Mouse (Mus musculus): ENCODE data around the gene Rnf215. TPM values are rescaled to one million over a fixed set of nuclear protein-coding genes. Genes with fewer than 3 reads are reported as not detected.
A peak's percentile ranks its signal among the peaks of the same experiment; 100 is the strongest.

Gene Rnf215
- 43.9 and 45.9 TPM in 2 replicates for polyA plus RNA-seq (2015; fragmentation: Nextera tagmentation; extraction: Ambion mirVana)

GRCm38 (mm10) chr11:4134986-4135935 is at the start of gene Rnf215:
Rnf215 (plus strand) TSS chr11:4135202.
- Histone ChIP-seq H3K9ac (replicated peaks) (peak within 1 kb of the TSS; percentile 95), H3K4me2 (replicated peaks) (peak within 1 kb of the TSS; percentile 88), H3K4me3 (replicated peaks) (peak within 1 kb of the TSS; percentile 86), H3K36me3 (peaks cover 33% of the 10 kb centered on the region), H3K27ac (peak within 1 kb of the TSS; percentile 91), H3K4me1 (replicated peaks) (peaks cover 31% of the 10 kb centered on the region), H3K27me3 (no peaks in the 10 kb centered on the region), H3K9me3 (no peaks in the 10 kb centered on the region)
- ATAC-seq: peak; percentile 92
- 1% methylated on average over 56 of the region's 66 CpGs for WGBS

GRCm38 (mm10) chr11:4086246-4086645 is 48.8 kb upstream of the Rnf215 start:
- Histone ChIP-seq H3K36me3 (peaks cover 7% of the 10 kb centered on the region), H3K9ac (replicated peaks) (no peak overlapping the region), H3K4me3 (replicated peaks) (no peak overlapping the region), H3K27me3 (peaks cover 2% of the 10 kb centered on the region; the same call in 1 of the 2 replicates), H3K4me1 (replicated peaks) (peaks cover 8% of the 10 kb centered on the region; the same call in 1 of the 2 replicates), H3K9me3 (peaks cover 3% of the 10 kb centered on the region; the same call in 1 of the 2 replicates), H3K4me2 (replicated peaks) (no peak overlapping the region), H3K27ac (no peak overlapping the region)
- 58% methylated on average over 1 of the region's 1 CpGs for WGBS
- no peak for ATAC-seq

DNA sequence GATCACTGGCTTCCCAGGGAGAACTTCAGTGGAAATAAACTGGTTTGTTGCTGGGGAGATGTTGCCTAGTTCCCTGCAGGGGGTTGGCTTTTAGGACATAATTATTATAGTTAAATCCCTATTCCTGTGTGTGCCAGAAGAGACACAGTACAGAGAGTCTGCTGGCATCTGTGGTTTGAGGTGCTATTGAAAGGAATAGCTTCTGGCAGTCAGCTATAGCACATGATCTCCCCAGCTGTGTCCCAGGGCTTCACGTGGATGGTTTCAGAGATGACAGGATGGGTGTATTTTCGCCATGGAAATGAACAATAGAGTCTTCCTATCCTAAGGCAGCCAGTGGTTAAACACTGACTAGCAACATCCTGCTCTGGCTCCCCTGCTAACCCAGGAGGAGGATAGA is 47.7 kb upstream of the Rnf215 start:
- peaks cover 8% of the 10 kb centered on the region; the same call in 1 of the 2 replicates for H3K4me1 ChIP-seq (replicated peaks)
- H3K27ac ChIP-seq: no peak overlapping the region
- no peak overlapping the region for H3K4me3 ChIP-seq (replicated peaks)
- peaks cover 3% of the 10 kb centered on the region; the same call in 1 of the 2 replicates for H3K9me3 ChIP-seq
- no peak for ATAC-seq
- no peak overlapping the region for H3K4me2 ChIP-seq (replicated peaks)
- no peak overlapping the region for H3K9ac ChIP-seq (replicated peaks)
- H3K27me3 ChIP-seq: peaks cover 2% of the 10 kb centered on the region; the same call in 1 of the 2 replicates
- peaks cover 16% of the 10 kb centered on the region for H3K36me3 ChIP-seq
- WGBS: 64% methylated on average over 2 of the region's 2 CpGs

GRCm38 (mm10) chr11:4093459-4094377 is 41.3 kb upstream of the Rnf215 start:
- H3K36me3 ChIP-seq: peaks cover 16% of the 10 kb centered on the region
- H3K4me1 ChIP-seq (replicated peaks): peaks cover 23% of the 10 kb centered on the region
- no peaks in the 10 kb centered on the region for H3K27me3 ChIP-seq
- 0 out of 2 replicates have a peak overlapping the region, but pooled peaks have one; percentile 10 for H3K9ac ChIP-seq (replicated peaks)
- H3K4me2 ChIP-seq (replicated peaks): peak overlapping the region; percentile 83
- WGBS: 86% methylated on average over 18 of the region's 18 CpGs
- peak overlapping the region; percentile 50; the same call in 1 of the 2 replicates for H3K4me3 ChIP-seq (replicated peaks)
- peaks cover 3% of the 10 kb centered on the region; the same call in 1 of the 2 replicates for H3K9me3 ChIP-seq
- no peak for ATAC-seq
- H3K27ac ChIP-seq: no peak overlapping the region

DNA sequence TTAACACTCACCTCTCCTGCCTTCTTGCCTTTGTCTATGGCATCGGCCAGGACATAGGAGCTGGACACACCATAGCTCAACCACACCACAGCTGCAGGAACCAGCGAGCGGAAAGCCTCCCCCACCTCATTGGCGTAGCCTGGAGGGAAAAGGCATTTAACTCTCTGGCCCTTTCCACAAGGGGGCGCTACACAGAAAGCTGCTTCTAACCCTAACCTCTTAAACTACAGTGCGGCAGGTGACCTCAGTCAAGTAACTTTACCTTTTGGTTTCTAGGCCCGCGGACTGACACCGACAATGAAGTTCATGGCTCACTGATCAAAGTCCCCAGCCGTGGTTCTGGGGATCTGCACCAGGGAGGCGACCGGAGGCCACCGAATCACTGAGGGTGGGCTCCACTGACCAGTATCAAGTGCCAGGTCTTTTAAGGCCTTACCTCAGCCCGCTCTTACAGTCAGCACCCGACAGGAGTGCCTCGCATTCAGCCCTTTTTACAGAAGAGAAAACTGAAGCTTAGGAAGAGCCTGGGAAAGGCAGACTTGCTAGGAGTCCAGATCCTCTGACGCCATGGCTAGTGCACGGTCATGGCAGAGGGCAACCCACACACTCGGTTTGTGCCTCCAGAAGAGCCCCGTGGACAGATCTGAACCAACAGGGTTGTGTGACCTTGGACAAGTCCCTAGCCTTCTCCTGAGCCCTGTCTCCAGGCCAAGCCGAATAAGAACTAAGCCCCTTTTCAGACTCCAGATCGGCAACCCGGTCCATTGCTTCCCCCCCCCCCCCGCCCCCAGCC is 40.4 kb upstream of the Rnf215 start:
- ATAC-seq: no peak
- Histone ChIP-seq H3K4me3 (replicated peaks) (peak overlapping the region; percentile 50), H3K9me3 (peaks cover 3% of the 10 kb centered on the region; the same call in 1 of the 2 replicates), H3K36me3 (peaks cover 16% of the 10 kb centered on the region), H3K9ac (replicated peaks) (peak overlapping the region; percentile 55), H3K27me3 (no peaks in the 10 kb centered on the region), H3K4me1 (replicated peaks) (peaks cover 23% of the 10 kb centered on the region), H3K27ac (peak overlapping the region; percentile 59), H3K4me2 (replicated peaks) (peak overlapping the region; percentile 83)
- WGBS: 4% methylated on average over 24 of the region's 24 CpGs

DNA sequence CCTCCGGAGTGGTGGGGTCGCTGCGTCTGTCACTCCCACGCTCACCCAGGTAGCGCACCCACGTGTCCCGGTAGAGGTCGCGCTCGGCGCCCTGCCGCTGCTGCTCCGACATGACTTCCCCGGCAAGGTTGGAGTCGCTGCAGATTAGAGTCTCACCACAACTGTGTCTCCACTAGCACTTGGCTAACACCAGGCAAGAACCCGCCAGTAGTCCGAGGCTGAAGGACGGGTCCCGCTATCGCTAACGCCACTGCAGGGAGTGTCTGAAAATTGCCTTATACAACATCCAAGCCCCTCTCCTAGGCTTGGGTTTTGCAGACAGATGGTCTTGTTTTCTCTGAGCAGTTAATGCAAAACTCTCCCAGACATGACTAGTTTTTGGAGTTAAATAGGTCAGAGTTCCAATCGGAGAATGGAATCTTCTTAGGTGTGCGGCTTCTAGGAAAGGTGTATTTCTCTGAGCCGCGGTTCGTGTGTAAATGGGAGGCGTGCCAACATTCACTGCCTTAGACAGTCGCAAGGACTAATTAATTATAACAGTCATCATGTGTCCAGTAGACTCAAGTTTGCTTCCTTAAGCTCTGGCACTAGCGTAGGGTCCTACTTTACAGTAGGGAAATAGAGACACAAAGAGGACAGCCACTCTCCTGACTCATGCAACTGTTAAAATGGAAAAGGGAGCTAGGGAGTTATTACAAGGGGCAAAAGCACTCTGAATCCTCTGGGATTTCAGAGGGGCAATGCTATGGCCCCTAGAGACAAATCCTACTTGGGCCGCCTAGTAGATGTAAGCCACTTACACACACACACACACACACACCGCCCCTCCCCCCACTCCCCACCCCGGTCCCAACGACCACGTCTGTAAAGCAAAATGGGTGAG is 39.6 kb upstream of the Rnf215 start, which contains the start of gene Mtfp1:
Mtfp1 (minus strand) TSS at position 275 of the 883 bp plus-strand sequence.
- 8% methylated on average over 34 of the region's 34 CpGs for WGBS
- Histone ChIP-seq H3K4me2 (replicated peaks) (peak within 1 kb of the TSS; percentile 83), H3K27ac (peak within 1 kb of the TSS; percentile 77), H3K4me3 (replicated peaks) (peak within 1 kb of the TSS; percentile 50), H3K36me3 (peaks cover 16% of the 10 kb centered on the region), H3K9me3 (peaks cover 3% of the 10 kb centered on the region; the same call in 1 of the 2 replicates), H3K27me3 (no peaks in the 10 kb centered on the region), H3K9ac (replicated peaks) (peak within 1 kb of the TSS; percentile 61), H3K4me1 (replicated peaks) (peaks cover 23% of the 10 kb centered on the region)
- ATAC-seq: 0 out of 2 replicates have a peak, but pooled peaks have one; percentile 0

DNA sequence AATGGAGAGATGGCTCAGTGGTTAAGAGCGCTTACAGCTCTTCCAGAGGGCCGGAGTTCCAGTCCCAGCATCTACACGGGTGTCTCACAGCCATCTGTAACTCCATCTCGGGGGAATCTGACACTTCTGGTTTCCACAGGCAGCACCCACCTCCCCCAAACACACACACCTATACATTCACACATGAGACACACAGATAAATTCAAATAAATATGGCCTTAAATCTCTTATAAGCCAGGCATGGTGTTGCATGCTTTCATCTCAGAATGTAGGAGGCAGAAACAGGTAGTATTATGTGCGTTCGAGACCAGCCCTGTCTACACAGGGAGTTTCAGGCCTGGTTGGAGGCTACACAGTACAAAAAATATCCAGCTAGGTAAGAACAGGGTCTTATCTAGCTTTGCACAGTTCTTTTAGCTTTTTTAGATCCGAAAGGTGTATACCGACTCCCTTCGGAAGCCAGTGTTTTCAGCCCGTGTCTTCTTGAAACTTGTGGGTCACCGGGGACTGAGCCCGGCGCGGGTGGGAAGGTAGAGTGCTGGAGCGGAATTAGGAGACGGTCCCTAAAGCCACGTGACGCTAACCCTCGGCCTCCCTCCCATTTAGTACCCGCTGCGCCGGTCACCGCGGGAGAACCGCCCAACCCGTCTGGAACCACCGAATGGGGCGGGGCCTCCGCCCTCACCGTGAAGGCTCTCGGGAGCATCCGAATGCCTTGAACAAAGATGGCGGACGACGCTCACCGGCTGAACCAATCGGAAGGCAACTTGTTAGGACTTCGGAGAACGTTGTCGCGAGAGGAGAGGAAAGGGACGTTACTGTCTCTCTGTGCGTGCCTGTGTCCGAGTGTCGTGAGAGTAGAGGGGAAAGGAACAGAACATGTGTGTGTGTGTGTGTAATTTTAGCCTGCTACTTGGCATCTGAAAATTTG is 38.7 kb upstream of the Rnf215 start:
- Histone ChIP-seq H3K27me3 (no peaks in the 10 kb centered on the region), H3K27ac (peak overlapping the region; percentile 92), H3K9ac (replicated peaks) (peak overlapping the region; percentile 87), H3K4me1 (replicated peaks) (peaks cover 23% of the 10 kb centered on the region), H3K4me3 (replicated peaks) (peak overlapping the region; percentile 50), H3K9me3 (no peaks in the 10 kb centered on the region), H3K4me2 (replicated peaks) (peak overlapping the region; percentile 83), H3K36me3 (peaks cover 8% of the 10 kb centered on the region)
- WGBS: 2% methylated on average over 45 of the region's 45 CpGs
- ATAC-seq: peak; percentile 95

- Histone ChIP-seq H3K4me1 (replicated peaks) (peaks cover 23% of the 10 kb centered on the region), H3K4me2 (replicated peaks) (peak overlapping the region; percentile 83), H3K9ac (replicated peaks) (peak overlapping the region; percentile 87), H3K36me3 (no peaks in the 10 kb centered on the region), H3K9me3 (no peaks in the 10 kb centered on the region), H3K27ac (peak overlapping the region; percentile 92), H3K27me3 (no peaks in the 10 kb centered on the region), H3K4me3 (replicated peaks) (peak overlapping the region; percentile 50)
- ATAC-seq: peak; percentile 70
- WGBS: 22% methylated on average over 10 of the region's 10 CpGs
Measured at GRCm38 (mm10) chr11:4097091-4097621, 37.8 kb upstream of the Rnf215 start.

DNA sequence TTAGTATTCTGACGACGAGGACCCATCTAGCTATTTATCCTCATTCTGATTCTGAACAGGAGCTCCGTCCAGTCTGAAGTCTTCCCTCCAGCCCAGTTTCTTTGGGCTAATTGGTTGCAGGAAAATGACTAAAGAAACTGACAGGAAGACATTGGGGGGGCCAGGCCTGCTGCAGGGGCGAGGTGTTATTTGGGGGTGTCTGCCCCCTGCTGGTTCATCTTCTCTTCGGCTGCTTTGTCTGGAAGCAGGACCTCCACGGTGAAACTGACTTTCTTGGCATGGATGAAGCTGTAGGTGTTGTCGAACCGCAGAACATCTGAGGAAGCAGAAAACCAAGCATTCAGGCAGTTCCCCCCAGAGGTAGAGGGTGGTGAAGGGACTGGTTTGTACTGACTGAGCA is 36.9 kb upstream of the Rnf215 start:
- no peaks in the 10 kb centered on the region for H3K36me3 ChIP-seq
- no peaks in the 10 kb centered on the region for H3K27me3 ChIP-seq
- peaks cover 23% of the 10 kb centered on the region for H3K4me1 ChIP-seq (replicated peaks)
- 67% methylated on average over 8 of the region's 8 CpGs for WGBS
- no peak overlapping the region for H3K4me2 ChIP-seq (replicated peaks)
- H3K27ac ChIP-seq: no peak overlapping the region
- no peak overlapping the region for H3K4me3 ChIP-seq (replicated peaks)
- H3K9me3 ChIP-seq: no peaks in the 10 kb centered on the region
- H3K9ac ChIP-seq (replicated peaks): no peak overlapping the region
- ATAC-seq: no peak

Data from midbrain, embryonic 13.5 days (tissue).